Mouse (Mus musculus) heart, adult 2 months (tissue): Measurements from ENCODE around the gene Rnf149.
A peak's percentile ranks its signal among the peaks of the same experiment; 100 is the strongest.

Source experiments
- CTCF ChIP-seq: fragments of 200-600 bp; IDR thresholded peaks from 2 replicates; pipeline ENCODE4 v1.8.1; 2022; ENCODE audit warnings: antibody characterized with exemption, mild to moderate bottlenecking, moderate library complexity
- EP300 ChIP-seq: fragments of 200-500 bp; IDR thresholded peaks from 2 replicates; pipeline ENCODE4 v1.6.1; 2011; ENCODE audit warnings: low read depth, low read length, control low read depth; ENCODE audit not compliant: insufficient read depth
- POLR2A ChIP-seq: fragments of 200-500 bp; IDR thresholded peaks from 2 replicates; pipeline ENCODE4 v1.6.1; 2011; ENCODE audit warnings: mild to moderate bottlenecking, low read depth, low read length, control low read depth; ENCODE audit not compliant: insufficient read depth

DNA sequence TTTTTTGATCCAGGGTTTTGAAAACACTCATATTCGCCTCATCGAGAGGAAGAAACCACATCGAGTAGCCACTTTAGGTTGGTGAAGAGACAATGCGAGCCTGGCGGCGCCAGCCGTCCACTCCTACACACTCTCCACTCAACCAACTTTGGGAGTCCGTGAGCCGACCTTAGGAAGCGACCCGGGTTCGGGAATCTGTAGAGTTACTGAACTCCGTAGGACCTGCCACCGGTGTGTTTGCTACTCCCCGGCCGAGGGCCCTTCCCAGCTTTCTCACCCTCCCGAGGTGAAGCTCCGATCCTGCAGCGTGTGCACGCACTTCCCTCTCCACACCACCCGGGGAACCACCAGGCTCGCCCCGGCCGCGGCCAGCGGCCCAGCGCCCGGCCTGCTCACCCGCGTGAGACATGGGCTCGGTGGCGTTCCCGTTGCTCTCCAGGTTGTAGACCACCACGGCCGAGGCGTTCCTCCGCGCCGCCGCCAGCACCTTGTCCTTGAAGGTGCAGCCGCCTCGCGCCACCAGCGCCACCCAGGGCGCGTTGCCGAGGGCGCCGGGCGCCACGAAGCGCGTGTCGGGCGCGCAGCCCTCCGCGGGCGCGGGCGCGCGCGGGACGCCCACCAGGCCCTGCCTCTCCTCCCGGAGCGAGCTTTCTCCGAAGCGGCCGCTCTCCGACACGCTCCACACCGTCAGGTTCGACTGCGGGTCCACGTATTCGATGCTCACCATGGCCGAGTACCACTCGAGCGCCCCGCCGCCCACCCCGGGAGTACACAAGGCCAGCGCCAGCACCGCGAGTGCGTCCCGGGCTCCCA lies 568 bp downstream of the Rnf149 start:
- TF ChIP-seq POLR2A (no peak), CTCF (peak; percentile 30; the same call in 1 of the 2 replicates), EP300 (no peak)
